Mouse (Mus musculus) heart, adult 8-10 months (tissue): ENCODE results near the gene Gm17334. TPM values are rescaled to one million over a fixed set of nuclear protein-coding genes. Genes with fewer than 3 reads are reported as not detected.

ENCODE experiments used
- DNase-seq: peaks from one replicate; pipeline ENCODE4 v3.0.0; 2022; ENCODE audit warnings: low spot score
- total RNA-seq, 4 experiments: library from RNA; stranded (reverse); gene quantifications; 2 replicates each; pipeline ENCODE4 v1.2.4; 2022

Gm17334 gene
- total RNA-seq, 4 experiments from 2014 or later: 0.40 to 0.60 (median 0.45) TPM

DNA sequence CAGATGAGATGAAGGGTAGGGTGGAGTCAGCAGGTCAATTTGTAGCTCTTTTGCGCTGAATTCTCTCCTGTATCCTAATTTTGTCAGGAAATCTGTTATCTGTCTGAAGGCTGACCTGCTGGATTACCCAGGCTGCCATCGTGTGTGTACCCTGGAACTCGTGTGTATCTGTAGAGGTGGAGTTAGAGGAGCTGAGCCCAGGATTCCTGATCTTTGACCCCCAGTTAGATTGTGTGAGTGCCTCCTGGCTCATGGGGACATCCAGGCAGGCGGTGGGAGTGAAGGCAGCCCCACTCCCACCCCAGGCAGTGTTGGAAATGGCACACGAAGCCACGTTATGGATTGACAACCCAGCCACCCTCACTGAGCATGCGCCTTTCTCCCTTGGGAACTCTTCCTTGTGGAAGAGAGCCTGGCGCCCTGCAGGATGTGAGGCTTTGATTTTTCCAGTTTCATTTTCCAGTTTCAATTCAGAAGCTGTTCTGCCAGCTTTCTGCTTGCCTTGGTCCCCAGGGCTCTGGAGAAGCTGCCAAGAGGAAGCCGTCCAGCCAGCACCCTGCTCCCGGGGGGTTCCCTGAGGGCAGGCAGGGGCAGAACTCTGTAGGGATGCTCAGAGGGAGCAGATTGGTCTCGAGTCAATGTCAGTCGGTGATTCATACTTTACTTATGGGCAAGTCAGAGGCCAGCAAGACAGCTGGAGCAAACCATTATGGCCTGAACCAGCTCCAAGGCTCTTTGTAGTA is 23.6 kb upstream of the Gm17334 start:
- peak; percentile 85 for DNase-seq

DNA sequence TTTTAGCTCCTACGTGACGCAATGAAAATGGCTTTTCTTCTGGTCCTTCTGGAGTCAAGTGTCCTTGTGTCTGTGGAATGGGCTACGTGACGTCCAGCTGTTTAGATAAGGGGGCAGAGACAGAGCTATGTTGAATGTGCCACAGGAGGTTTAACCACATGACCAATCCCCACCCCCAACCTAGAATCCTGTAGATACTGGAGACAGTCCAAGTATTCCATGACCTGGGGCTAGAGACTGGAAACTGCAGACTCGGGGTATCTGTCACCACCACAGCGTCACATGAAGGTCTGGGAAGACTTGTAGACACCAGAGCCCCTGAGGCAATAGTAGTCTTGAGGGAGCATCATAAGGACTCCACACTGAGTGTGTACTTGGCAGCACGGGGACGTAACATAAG is 22.8 kb upstream of the Gm17334 start:
- no peak for DNase-seq

DNA sequence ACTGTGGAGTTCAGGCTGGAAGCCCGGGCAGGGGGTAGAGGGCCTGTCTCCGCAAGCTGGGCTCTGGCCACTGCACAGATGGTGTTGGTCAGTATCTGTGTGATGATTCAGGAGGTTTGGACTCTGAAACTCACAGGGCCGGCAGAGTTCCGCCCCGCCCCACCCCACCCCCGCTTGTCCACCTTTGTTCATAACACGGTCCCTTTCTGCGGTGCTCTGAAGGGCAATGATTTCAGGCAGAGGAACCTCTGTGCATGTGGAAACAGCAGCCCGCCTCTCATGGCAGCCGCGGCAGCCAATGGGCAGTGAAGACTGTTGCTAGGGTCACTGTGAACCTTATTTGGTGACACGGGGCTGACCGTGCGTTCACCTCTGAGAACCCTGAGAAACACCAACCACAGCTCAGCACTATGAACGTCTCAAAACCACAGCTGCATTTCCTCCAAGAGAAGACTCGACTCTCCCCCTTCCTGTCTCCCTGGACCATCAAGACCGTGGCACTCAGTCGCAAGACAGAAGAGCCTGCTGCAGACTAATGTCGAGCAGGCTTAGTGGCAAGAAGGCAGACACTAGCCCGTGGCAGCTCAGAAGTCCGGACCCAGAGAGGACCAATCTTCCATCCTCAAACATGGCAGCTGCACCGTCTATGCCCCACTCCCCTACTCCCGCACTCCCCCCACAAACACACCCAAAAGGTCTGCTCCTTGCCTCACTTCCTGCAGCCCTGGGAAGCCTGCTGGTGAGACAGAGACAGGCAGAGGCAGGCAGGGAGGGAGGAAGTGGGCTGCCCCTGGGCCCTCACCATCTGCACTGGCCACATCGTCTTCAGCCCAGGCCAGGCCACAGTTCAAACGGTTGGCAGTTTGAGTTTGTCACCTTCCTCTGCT is 21.9 kb upstream of the Gm17334 start:
- DNase-seq: no peak

DNA sequence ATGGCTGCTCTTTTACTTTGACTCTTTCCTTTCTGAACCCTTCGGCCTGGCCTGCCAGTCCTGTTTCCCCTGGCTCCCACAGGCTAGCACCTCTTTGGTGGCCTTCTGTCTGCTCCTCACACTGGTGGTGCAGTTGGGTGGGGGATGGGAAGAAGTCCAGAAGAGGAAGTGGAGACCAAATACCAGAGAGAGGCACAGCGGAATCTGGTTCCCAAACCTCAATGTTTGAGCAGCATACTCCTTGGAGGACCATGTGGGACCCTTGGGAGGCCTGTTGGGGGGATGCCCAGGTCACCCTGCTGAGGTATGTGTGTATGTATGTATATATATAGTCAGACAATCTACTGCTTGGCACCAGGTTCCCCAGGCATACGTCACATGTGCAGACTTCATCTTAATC is 21.0 kb upstream of the Gm17334 start:
- DNase-seq: no peak

DNA sequence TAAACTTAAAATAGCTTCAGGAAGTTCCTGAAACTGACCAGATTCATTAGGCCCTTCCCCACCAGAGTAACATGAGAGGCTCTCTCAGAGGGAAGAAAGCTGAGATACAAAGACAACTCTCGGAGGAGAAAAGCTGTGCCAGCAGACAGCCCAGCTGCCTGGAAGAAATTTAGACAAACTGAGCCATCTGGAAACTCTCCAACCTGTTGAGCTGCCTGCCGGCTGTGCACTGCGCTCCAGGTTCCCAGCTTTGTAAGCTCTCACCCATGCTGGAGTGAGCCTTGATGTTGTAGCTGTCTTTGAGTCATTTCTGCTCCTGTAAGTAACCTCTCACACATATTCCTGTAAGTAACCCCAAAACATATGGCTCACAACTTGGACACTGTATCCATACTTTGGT is 20.0 kb upstream of the Gm17334 start:
- DNase-seq: no peak

GRCm38 (mm10) chr11:53789277-53789676 is 16.3 kb upstream of the Gm17334 start:
- no peak for DNase-seq

GRCm38 (mm10) chr11:53788196-53788595 is 15.2 kb upstream of the Gm17334 start:
- peak; percentile 79 for DNase-seq

DNA sequence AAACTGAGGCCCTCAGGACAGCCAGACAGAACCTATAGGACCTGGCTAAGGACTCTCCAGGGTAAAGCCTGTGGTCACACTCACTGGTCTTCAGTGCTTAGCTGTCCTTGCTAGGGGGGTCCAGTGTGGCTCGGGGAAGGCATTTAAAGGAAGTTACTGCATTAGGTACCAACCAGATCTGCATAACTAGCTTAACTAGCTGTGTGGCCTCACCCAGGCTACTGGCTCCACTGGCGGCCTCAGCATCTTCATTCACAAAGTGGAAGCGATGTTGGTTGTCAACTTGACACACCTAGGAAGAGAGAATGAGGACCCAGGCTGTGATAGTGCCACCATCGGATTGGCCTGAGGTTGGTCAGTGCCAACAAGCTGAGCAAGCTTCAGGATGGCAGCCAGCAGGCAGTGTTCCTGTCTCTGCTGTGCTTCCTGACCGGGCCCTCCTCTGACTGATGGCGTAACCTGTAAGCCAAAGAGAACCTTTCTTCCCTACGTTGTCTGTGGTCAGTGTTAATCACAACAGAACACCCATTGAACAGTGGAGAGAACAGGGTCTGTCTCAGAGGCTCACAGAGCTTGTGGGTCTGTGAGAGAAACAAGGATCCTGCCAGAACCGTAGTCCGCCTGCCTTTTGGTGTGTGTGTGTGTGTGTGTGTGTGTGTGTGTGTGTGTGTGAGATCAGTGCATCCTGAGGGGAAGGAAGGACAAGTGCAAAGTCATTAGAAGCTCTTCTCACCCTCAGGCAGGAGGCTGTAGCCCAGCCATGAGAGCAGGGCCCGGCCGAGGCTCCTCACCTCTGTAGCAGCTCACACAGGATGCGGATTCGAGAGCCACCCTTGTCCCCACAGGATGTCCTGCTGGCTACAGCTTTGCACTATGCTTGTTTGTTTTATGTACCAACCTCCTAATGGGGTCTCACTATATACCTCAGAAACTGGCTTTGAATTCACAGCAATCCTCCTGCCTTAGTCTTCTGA is 13.4 kb upstream of the Gm17334 start:
- no peak for DNase-seq

DNA sequence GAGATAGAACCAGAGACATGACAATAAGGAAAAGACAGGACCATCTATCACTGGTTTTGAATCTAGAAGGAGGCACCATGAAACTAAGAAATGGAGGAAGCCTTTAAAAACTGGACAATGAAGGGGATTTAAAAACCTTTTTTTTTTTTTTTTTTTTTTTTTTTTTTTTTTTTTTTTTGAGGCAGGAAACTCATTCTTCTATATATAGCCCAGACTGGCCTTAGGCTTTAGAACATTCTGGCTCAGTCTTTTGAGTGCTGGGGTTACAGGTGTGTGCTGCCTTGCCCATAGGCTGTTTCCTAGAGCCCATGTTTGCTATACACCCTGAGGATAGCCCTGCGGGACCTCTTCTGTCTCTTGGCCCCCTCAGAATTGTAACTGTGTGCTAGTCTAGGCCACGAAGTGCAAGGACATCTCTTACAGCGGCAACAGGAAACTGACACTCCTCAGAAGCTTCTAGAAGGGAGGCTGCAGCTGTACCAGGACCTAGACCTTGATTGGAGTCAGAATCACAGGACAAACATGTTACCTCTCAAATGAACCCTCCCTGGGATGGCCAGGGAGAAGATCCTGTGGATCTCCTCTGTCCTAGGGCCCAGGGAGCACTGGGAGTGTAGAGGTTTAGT is 12.4 kb upstream of the Gm17334 start:
- DNase-seq: no peak

- no peak for DNase-seq
Observed at GRCm38 (mm10) chr11:53783288-53783687, 10.3 kb upstream of the Gm17334 start.

- DNase-seq: no peak
Observed at GRCm38 (mm10) chr11:53781964-53782363, 9.0 kb upstream of the Gm17334 start.

- no peak for DNase-seq
Observed at GRCm38 (mm10) chr11:53781201-53781775, 8.3 kb upstream of the Gm17334 start.

GRCm38 (mm10) chr11:53780262-53780661 is 7.3 kb upstream of the Gm17334 start:
- no peak for DNase-seq

DNA sequence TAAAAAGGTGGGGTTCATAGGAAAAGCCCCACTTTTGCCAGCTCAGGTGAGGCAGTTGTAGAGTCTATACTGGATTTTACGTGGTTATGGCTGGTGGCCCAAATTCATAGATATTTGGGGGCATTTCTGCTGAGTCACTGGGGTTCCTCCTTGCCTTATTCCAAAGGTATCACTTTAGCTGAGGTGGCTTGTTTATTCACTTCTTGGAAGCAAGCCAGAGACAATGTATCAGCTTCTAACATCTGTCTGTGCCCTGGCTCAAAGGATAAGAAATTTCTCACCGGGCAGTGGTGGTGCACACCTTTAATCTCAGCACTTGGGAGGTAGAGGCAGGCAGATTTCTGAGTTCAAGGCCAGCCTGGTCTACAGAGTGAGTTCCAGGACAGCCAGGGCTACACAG is 6.8 kb upstream of the Gm17334 start:
- DNase-seq: no peak

DNA sequence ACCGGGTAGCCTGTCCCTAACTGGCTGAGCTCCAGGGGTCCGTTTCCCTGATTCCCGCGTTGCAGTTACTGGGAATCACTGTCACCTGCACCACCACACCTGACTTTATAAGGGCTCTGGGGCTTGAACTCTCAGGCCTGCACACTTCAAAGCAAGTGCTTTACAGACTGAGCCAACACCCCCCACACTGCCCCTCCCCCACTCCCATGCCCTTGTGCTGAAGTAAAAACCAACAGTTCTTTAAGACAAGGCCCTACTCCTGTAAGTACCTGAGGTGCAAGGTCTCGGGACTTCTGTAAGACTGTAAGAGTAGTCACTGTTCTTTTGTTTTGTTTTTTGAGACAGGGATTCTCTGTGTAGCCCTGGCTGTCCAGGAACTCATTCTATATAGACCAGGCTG is 5.5 kb upstream of the Gm17334 start:
- DNase-seq: no peak

DNA sequence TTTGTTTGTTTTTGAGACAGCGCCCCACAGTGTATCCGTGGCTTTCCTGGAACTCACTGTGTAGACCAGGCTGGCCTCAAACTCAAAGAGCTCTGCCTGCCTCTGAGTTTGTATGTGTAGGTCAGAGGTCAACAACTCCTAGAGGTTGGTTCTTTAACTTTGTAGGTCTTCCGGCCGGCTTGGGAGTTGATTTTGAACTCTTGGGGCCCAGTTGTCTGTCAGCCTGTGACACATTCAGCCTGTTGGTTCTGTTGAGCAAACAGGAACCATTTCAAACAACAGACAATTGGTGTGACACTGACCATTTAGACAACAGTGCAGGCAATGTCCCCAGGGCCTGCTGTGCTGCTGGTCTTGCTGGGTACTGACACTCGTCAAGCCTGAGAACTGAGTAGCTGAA is 4.7 kb upstream of the Gm17334 start:
- DNase-seq: no peak

DNA sequence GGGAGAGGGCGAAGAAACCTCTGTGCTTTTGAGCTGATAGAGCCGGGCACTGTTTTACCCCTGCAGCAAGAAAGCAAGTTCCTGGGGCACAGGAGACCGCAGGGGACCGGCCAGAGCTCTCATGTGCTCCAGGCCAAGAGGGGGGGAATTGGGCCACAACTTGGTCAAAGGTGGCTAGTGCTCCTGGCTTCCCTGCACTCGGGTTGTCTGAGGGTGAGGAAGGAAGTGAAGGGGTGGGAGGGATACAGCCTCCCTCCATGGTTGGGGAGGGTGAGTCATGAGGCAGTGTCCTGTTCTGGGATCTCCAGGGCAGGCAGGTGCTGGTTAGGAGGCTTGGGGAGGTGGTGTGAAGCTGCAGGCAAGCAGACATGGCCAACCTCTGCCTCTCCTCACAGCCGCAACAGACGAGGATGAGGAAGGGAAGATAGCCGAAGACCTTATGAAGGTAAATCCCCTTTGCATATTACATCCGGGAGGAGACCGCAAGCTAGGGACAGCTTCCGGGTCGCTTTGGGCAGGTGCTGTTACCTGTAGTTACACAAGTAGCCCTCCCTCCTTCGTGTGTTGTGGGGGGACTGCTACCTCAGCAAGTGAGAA is 1.8 kb upstream of the Gm17334 start:
- DNase-seq: no peak

DNA sequence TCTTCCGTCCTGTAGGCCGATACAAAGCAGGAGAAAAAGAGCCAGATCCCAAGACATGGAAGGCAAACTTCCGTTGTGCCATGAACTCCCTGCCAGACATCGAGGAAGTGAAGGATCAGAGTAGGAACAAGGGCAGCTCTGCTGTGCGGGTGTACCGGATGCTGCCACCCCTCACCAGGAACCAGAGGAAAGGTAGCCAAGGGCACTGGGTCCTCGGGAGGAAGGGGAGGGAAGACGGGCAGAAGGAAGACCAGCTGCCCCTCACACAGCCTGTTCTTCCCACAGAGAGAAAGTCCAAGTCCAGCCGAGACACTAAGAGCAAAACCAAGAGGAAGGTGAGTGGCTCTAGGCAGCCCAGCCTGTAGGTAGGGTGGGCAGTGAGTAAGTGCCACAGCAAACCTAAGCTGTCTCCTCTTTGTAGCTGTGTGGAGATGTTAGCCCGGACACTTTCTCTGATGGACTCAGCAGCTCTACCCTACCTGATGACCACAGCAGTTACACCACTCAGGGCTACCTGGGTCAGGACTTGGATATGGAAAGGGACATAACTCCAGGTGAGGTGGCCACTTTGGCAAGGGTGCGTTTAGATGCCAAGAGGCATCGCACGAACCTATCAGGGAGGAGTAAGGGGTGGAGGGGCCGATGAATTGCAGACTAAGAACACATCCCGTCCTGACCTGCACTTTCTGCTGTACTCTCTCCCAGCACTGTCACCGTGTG is 814 bp upstream of the Gm17334 start:
- DNase-seq: no peak

- no peak for DNase-seq
Observed at GRCm38 (mm10) chr11:53772536-53772935, 451 bp downstream of the Gm17334 start.
